Mouse (Mus musculus): Measurements from ENCODE around the gene Gm26897. TPM values are rescaled to one million over a fixed set of nuclear protein-coding genes. Genes with fewer than 3 reads are reported as not detected.

The Gm26897 gene
- polyA plus RNA-seq, 1 experiment from 2014 or later, result not detected

DNA sequence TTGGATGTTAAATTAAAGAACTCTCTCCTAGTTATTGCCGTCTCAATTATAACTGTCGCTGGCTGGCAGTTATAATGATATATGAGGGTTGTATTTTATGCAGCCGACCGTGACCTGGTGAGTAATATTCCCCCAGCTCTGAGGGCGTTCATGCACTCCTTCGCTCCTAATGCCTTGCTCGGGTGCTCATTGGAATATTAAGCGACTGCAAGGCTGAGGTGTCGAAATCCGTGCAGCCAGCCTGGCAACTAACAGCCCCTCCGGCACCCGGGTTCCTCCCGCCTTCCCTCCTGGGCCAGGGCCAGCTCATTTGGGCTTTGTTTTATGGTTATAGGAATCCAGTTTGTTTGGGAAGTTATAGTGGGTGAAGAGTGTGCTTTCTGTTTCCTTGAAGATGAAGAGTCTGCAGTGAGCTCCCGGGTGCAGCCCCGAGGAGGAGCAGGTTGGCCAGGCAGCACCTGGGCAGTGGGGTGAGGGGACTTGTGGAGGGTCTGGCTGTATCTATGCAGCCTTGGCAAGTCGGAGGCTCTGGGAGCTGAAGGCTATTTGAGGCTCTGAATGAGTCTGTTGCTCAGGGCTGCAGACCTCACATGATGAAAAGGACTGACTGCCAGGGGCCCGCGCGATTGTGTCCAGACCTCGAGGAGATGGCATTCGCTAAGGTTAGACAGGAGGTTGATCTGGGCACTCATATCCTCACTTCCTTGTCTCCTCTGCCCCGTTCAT lies 8.4 kb upstream of the Gm26897 start:
- Histone ChIP-seq H3K36me3 (replicated peaks) (no peaks in the 10 kb centered on the region), H3K4me1 (peaks cover 38% of the 10 kb centered on the region), H3K9me3 (peaks cover 4% of the 10 kb centered on the region; the same call in 1 of the 2 replicates), H3K27ac (peak overlapping the region; percentile 64), H3K27me3 (ENCODE audit: poor library complexity, severe bottlenecking) (peaks cover 40% of the 10 kb centered on the region), H3K4me3 (no peak overlapping the region)
- no peak for DNase-seq (ENCODE audit: extremely low spot score, low spot score)
- 68% methylated on average over 22 of the region's 22 CpGs for WGBS

DNA sequence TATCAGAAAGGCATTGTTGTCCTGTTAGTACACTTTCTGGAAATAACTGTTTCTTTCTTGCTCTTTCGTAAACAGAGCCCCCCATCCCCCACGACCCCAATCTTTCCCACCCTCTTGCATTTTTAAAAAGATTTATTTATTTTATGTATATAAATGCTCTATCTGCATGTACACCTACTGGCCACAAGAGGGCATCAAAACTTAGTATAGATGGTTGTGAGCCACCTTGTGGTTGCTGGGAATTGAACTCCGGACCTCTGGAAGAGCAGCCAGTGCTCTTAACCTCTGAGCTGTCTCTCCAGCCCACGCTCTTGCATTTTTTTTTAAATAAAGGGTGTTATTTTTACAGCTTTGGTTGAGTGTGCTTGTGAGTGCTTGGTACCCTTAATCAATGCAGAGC lies 5.3 kb upstream of the Gm26897 start:
- peaks cover 20% of the 10 kb centered on the region for H3K27me3 ChIP-seq (ENCODE audit: poor library complexity, severe bottlenecking)
- H3K4me1 ChIP-seq, result peaks cover 39% of the 10 kb centered on the region
- H3K4me3 ChIP-seq, result no peak overlapping the region
- H3K27ac ChIP-seq, result no peak overlapping the region
- H3K9me3 ChIP-seq, result peaks cover 4% of the 10 kb centered on the region; the same call in 1 of the 2 replicates
- WGBS, result 80% methylated on average over 4 of the region's 4 CpGs
- DNase-seq (ENCODE audit: extremely low spot score, low spot score), result no peak
- H3K36me3 ChIP-seq (replicated peaks), result no peaks in the 10 kb centered on the region

DNA sequence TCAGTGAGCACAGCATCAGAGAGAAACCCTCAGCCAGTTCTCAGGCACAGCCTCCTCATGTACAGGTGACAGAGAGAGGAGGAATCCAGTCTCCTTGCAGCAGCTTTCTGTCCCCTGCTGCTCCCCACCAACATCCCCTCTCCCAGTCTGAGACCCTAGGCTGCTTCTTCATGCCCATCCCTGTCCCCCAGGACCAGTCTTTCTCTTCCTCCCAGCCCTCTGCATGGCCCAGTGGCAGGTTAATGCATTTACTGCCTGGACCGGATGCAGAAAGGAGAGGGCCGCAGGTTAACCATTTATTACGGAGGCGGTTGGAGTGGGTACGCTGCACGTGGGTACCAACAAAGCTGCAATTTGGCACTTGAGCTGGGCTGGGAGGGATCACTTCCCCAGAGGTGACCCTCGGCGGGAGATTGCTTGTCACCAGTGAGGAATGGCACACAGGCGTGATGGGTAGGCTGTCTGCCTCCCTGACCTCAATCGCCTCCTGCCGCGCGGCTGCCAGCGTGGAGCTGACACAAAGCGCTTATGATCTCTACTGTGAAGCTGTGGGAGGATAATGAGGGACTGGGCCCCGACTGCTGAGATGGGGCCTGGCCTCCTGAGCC lies 3.1 kb upstream of the Gm26897 start:
- Histone ChIP-seq H3K27me3 (ENCODE audit: poor library complexity, severe bottlenecking) (peaks cover 18% of the 10 kb centered on the region), H3K4me3 (no peak overlapping the region), H3K36me3 (replicated peaks) (no peaks in the 10 kb centered on the region), H3K9me3 (peaks cover 4% of the 10 kb centered on the region; the same call in 1 of the 2 replicates), H3K4me1 (peaks cover 19% of the 10 kb centered on the region), H3K27ac (peak overlapping the region; percentile 63)
- 39% methylated on average over 16 of the region's 16 CpGs for WGBS
- DNase-seq (ENCODE audit: extremely low spot score, low spot score), result no peak

DNA sequence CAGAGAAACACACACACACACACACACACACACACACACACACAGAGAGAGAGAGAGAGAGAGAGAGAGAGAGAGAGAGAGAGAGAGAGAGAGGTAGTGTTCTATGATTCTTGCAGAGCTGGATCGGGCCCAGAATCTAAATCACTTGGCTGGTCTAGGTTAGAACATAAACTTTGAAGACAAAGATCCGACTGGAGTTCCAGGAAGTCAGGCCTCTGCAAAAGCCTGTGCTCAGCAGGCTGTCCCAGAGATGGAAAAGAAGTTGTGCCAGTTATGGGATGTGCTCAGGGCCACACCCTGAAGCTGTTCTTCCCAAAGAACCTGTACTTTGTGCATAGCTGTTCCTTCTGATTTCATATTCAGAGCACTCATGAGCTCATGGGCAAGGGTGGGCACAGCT lies 1.5 kb upstream of the Gm26897 start:
- no peaks in the 10 kb centered on the region for H3K36me3 ChIP-seq (replicated peaks)
- H3K27ac ChIP-seq, result no peak overlapping the region
- no peak overlapping the region for H3K4me3 ChIP-seq
- H3K4me1 ChIP-seq, result peaks cover 14% of the 10 kb centered on the region
- H3K9me3 ChIP-seq, result peaks cover 4% of the 10 kb centered on the region; the same call in 1 of the 2 replicates
- peaks cover 10% of the 10 kb centered on the region; the same call in 1 of the 2 replicates for H3K27me3 ChIP-seq (ENCODE audit: poor library complexity, severe bottlenecking)
- no peak for DNase-seq (ENCODE audit: extremely low spot score, low spot score)
- 86% methylated on average over 2 of the region's 2 CpGs for WGBS

DNA sequence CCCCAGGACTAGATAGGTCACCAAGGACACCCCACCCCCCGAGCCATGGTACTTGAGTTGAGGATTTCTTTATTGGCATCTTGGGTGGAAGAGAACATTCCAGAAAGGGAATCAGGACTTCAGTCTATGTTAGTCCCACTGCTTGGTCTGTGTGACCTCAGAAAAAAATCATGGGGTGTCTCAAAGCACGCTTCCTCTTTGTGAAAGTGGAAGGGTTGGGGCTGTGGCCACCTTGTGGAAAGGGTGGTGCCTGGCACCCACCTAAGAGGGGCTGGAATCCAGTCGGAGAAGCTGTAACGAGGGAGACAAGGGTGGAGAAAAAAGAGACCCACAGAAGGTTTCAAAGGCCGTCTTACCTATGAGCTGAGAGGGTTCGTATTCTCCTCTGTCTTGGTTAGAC lies 5.8 kb downstream of the Gm26897 start:
- Histone ChIP-seq H3K9me3 (no peaks in the 10 kb centered on the region), H3K4me1 (peaks cover 36% of the 10 kb centered on the region), H3K27ac (no peak overlapping the region), H3K36me3 (replicated peaks) (no peaks in the 10 kb centered on the region), H3K27me3 (ENCODE audit: poor library complexity, severe bottlenecking) (peaks cover 70% of the 10 kb centered on the region), H3K4me3 (no peak overlapping the region)
- no peak for DNase-seq (ENCODE audit: extremely low spot score, low spot score)
- WGBS, result 71% methylated on average over 6 of the region's 6 CpGs

DNA sequence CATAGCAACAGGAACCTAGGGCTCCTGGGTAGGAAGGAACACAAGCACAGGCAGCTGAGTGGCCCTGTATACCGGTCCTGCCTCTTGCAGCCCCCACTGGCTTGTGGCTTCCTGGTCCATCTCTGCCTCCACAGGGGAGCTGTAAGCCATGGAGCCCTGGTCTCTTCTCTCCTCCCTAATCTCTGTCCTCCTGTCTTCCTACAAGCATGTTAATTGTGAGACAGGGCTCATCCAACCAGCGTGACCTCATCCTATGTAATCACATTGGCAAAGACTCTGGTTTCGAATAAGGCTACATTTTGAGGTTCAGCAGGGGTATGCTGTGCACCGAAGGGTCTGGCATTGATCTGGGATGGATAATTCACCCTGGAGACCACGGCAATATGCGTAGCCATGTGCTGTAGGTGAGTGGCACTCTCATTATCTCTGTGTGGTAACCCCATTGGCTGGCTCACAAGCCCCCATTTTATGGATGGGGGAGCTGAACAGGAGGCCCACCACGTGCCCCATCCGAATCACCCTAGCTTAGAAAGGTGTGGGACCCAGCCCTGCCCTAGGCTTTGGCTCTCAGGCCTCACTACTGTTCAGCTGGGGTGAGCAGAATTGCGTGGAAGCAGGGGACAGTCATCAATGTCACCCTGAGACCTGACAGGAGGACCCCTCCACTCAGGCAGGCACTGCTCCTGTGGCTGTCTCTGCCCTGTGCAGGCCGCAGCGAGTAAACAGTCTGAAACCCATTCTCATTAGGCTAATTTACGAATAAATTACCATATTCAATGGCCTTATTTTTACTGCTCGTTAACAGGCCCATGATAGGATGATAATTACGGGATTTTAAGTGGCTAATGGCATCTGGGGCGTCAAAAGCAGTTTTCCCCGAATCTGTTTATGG lies 6.9 kb downstream of the Gm26897 start:
- no peak for DNase-seq (ENCODE audit: extremely low spot score, low spot score)
- peak overlapping the region; percentile 1; the same call in 1 of the 2 replicates for H3K4me3 ChIP-seq
- no peaks in the 10 kb centered on the region for H3K36me3 ChIP-seq (replicated peaks)
- peaks cover 36% of the 10 kb centered on the region for H3K4me1 ChIP-seq
- H3K27ac ChIP-seq, result peak overlapping the region; percentile 32; the same call in 1 of the 2 replicates
- H3K9me3 ChIP-seq, result no peaks in the 10 kb centered on the region
- H3K27me3 ChIP-seq (ENCODE audit: poor library complexity, severe bottlenecking), result peaks cover 75% of the 10 kb centered on the region
- WGBS, result 19% methylated on average over 16 of the region's 16 CpGs

DNA sequence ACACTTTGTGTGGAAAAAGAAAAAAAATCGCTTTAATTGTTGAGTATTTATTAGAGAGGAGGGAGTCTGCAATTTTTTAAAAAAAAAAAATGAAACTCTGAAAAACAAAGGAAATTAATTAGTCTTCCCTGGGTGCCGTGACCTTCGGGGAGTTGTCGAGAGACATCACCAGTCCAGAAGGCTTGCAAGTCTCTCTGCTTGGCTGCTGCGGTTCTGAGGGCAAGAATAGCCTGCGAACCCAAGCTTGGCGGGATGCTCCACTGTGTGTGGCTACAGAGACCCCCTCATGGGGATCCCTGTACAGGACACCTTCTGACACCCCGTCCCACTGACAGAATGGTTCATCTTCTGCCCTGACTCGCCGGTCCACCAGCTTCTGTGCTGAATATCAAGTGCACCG lies 7.6 kb downstream of the Gm26897 start:
- Histone ChIP-seq H3K9me3 (no peaks in the 10 kb centered on the region), H3K36me3 (replicated peaks) (no peaks in the 10 kb centered on the region), H3K4me3 (peak overlapping the region; percentile 14; the same call in 1 of the 2 replicates), H3K27me3 (ENCODE audit: poor library complexity, severe bottlenecking) (peaks cover 73% of the 10 kb centered on the region), H3K27ac (no peak overlapping the region), H3K4me1 (peaks cover 36% of the 10 kb centered on the region)
- no peak for DNase-seq (ENCODE audit: extremely low spot score, low spot score)
- WGBS, result 5% methylated on average over 11 of the region's 11 CpGs

DNA sequence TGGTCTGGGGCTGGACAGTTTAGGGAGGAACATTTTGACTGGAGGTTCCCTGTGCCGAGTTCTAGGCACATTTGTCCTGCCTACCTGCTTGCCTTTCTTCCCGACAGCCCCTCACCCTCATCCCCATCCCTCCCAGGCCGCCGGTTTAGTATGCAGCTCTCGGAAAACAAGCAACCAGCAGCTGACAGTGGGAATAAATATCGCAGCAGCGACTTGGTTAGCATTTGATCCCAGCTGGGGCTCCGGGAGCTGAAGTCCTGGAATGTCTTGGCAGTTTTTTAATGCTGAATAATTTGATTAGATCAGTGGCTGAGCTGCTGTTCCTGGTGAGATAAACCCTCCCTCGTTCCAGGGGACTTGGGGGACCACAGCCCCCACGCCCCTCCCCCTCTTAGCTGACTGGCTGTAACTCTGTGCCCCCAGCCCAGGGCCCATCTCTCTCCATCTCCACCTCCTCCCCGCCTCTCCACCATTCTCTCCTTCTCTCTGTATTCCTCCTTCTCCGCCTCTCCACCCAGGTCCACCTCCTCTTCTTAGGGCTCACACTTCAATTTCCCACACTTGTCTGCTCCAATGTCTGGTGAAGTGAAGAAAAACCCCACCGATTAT lies 8.7 kb downstream of the Gm26897 start:
- Histone ChIP-seq H3K9me3 (no peaks in the 10 kb centered on the region), H3K4me1 (peaks cover 36% of the 10 kb centered on the region), H3K36me3 (replicated peaks) (no peaks in the 10 kb centered on the region), H3K27me3 (ENCODE audit: poor library complexity, severe bottlenecking) (peaks cover 73% of the 10 kb centered on the region), H3K4me3 (peak overlapping the region; percentile 10; the same call in 1 of the 2 replicates), H3K27ac (peak overlapping the region; percentile 44; the same call in 1 of the 2 replicates)
- WGBS, result 16% methylated on average over 13 of the region's 13 CpGs
- no peak for DNase-seq (ENCODE audit: extremely low spot score, low spot score)

DNA sequence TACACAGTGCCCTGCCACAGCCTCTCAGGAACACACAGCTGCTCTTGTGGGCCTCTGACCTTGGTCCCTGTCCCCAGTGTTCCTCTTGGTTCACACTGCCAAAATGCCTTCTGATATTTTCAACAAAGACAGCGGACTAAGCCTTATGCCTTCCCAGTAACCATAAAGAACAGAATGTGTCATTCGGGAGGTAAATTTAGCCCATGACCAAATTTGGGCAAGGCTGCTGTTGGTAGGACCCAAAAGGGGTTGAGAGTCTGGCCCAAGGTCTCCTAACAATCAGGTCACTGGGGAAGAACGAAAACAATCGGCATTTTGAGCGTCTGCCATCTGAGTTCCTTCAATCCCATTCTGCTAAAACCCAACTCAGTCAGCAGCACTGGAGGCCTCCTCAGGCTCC lies 15.9 kb downstream of the Gm26897 start:
- no peak overlapping the region for H3K4me3 ChIP-seq
- peaks cover 11% of the 10 kb centered on the region for H3K27me3 ChIP-seq (ENCODE audit: poor library complexity, severe bottlenecking)
- DNase-seq (ENCODE audit: extremely low spot score, low spot score), result no peak
- no peaks in the 10 kb centered on the region for H3K36me3 ChIP-seq (replicated peaks)
- WGBS, result 92% methylated on average over 5 of the region's 5 CpGs
- peaks cover 6% of the 10 kb centered on the region for H3K4me1 ChIP-seq
- H3K27ac ChIP-seq, result no peak overlapping the region
- no peaks in the 10 kb centered on the region for H3K9me3 ChIP-seq

DNA sequence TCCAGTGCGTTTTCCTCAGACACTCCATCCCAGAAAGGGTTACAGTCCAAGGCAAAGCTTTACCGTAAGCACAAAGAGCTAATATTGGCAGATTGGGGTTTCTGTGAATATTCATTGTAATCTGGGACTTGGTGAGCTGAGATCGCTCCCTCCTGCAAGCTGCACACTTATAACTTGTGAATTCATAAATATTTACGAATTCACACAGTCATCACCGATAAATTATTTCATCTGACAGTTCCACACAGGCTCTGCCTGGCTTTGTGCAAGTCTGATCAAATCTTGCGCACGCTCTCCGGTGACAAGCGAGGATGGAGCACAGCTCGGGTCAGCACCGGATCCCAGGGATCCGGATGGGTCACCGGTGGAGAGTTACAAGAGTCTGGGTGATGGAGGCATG lies 16.4 kb downstream of the Gm26897 start:
- Histone ChIP-seq H3K4me1 (peaks cover 11% of the 10 kb centered on the region), H3K36me3 (replicated peaks) (no peaks in the 10 kb centered on the region), H3K9me3 (no peaks in the 10 kb centered on the region), H3K27ac (no peak overlapping the region), H3K27me3 (ENCODE audit: poor library complexity, severe bottlenecking) (peaks cover 6% of the 10 kb centered on the region), H3K4me3 (no peak overlapping the region)
- DNase-seq (ENCODE audit: extremely low spot score, low spot score), result no peak
- 94% methylated on average over 13 of the region's 13 CpGs for WGBS

DNA sequence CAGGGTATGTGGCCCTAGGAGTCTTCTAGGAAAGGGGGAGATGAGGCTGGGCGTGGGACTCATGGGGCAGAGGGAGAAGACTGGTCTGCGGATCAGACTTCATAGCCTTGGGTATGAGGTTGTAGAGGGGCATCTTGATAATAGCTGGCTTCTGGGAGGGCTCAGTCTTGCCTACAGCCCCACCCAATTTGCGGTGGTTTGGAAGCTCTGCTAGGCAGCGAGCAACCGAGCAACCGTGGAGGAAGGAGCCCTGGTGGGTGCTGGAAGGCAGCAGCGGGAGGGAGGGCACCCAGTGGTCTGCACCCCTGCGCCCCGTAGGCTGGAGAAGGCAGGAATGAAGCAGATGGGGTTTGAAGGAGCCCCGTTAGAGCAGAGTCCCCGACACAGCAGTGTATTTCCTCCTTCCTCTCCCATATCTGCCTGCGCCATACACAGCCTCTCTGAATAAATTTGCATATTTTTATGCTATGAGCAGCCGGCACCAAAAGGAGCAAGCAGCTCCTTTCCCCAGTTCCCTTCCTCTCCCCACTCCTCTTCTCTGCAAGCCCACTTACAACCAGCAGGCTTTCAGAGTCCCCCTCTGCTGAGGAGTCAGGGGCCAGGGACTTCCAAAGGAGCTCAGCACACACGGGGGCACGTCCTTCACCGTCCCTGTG lies 20.9 kb downstream of the Gm26897 start:
- H3K9me3 ChIP-seq, result no peaks in the 10 kb centered on the region
- no peak for DNase-seq (ENCODE audit: extremely low spot score, low spot score)
- H3K36me3 ChIP-seq (replicated peaks), result no peaks in the 10 kb centered on the region
- H3K27me3 ChIP-seq (ENCODE audit: poor library complexity, severe bottlenecking), result peaks cover 6% of the 10 kb centered on the region; the same call in 1 of the 2 replicates
- H3K4me3 ChIP-seq, result peak overlapping the region; percentile 32
- H3K4me1 ChIP-seq, result peaks cover 21% of the 10 kb centered on the region
- WGBS, result 45% methylated on average over 16 of the region's 16 CpGs
- peak overlapping the region; percentile 84 for H3K27ac ChIP-seq

DNA sequence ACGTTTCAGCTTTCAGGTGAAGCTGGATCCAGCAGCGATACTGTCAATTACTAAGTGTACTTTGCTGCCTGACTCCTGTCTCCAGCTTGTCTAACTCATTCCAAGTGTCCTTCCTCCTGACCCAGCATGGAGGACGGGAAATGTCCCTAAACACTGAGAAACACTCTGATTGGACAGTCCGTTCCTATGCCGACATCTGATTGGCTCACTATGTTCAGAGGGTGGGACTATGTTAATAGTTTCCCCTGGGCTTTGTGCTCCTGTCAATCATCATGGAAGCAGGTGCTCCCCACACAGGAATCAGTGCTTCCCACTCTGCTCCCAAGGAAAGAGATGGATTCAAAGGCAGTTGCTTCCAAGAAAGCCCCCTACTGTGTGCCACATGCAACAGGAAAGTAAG lies 21.6 kb downstream of the Gm26897 start:
- peaks cover 9% of the 10 kb centered on the region; the same call in 1 of the 2 replicates for H3K27me3 ChIP-seq (ENCODE audit: poor library complexity, severe bottlenecking)
- H3K9me3 ChIP-seq, result no peaks in the 10 kb centered on the region
- DNase-seq (ENCODE audit: extremely low spot score, low spot score), result peak; percentile 74
- WGBS, result 7% methylated on average over 5 of the region's 5 CpGs
- peak overlapping the region; percentile 32 for H3K4me3 ChIP-seq
- peak overlapping the region; percentile 84 for H3K27ac ChIP-seq
- H3K4me1 ChIP-seq, result peaks cover 22% of the 10 kb centered on the region
- H3K36me3 ChIP-seq (replicated peaks), result no peaks in the 10 kb centered on the region
